Mouse (Mus musculus) CH12.LX (cell line): ENCODE measurements around the gene Gas2l1. TPM values are rescaled to one million over a fixed set of nuclear protein-coding genes. Genes with fewer than 3 reads are reported as not detected.
A peak's percentile ranks its signal among the peaks of the same experiment; 100 is the strongest.

Experiments
- DNase-seq: peaks from one replicate; pipeline ENCODE4 v3.0.0-alpha.2; 2013; ENCODE audit errors: extremely low read depth
- H3K27ac ChIP-seq: 2 replicates; pipeline ENCODE4 v1.5.1; 2012; ENCODE audit warnings: low read depth, mild to moderate bottlenecking, control low read depth, moderate library complexity; ENCODE audit not compliant: insufficient read depth
- H3K27me3 ChIP-seq: replicated peaks from 2 replicates; pipeline ENCODE3; 2012; ENCODE audit warnings: inconsistent platforms
- H3K36me3 ChIP-seq, 2 experiments: replicated peaks in 1 of 2; 2 replicates each; pipeline versions ENCODE3 to v1.6.1; 2012; ENCODE audit warnings: inconsistent platforms in 1 of 2, low read length in 1 of 2, mild to moderate bottlenecking in 1 of 2, mixed read lengths in 1 of 2, moderate library complexity in 1 of 2; ENCODE audit not compliant: control insufficient read depth in 1 of 2, insufficient read depth in 1 of 2
- H3K4me1 ChIP-seq, 2 experiments: 2 replicates each; pipeline ENCODE4 v1.6.1; 2012; ENCODE audit warnings: inconsistent platforms in 1 of 2, moderate library complexity in 1 of 2; ENCODE audit not compliant: insufficient read depth in 2 of 2, control insufficient read depth in 1 of 2
- H3K4me2 ChIP-seq: 2 replicates; pipeline ENCODE4 v1.6.1; 2012; ENCODE audit warnings: low read depth, mild to moderate bottlenecking, control low read depth; ENCODE audit not compliant: poor library complexity, insufficient read depth, severe bottlenecking
- H3K4me3 ChIP-seq, 3 experiments: fragments of 150-350 bp in 1 of 3; sonication (generic) in 1 of 3; replicated peaks in 1 of 3; 2 replicates each; pipeline versions ENCODE3 to v1.5.1; 2011 to 2012; ENCODE audit warnings: low read depth in 2 of 3, low read length in 2 of 3, mild to moderate bottlenecking in 2 of 3, moderate library complexity in 2 of 3, control low read depth in 1 of 3, improper control_type of control experiment in 1 of 3, inconsistent platforms in 1 of 3, mixed read lengths in 1 of 3; ENCODE audit not compliant: poor library complexity in 1 of 3
- H3K79me2 ChIP-seq: replicated peaks from 2 replicates; pipeline ENCODE4 v1.6.1; 2012; ENCODE audit warnings: mild to moderate bottlenecking, moderate library complexity; ENCODE audit not compliant: control insufficient read depth, poor library complexity, insufficient read depth, severe bottlenecking; ENCODE audit errors: extremely low read depth
- H3K9ac ChIP-seq: 2 replicates; pipeline ENCODE4 v1.6.1; 2012; ENCODE audit warnings: low read depth, mild to moderate bottlenecking, control low read depth, moderate library complexity; ENCODE audit not compliant: insufficient read depth
- H3K9me3 ChIP-seq: replicated peaks from 2 replicates; pipeline ENCODE3; 2012; ENCODE audit warnings: low read length, inconsistent platforms, mixed read lengths
- BHLHE40 ChIP-seq: IDR thresholded peaks from 2 replicates; pipeline ENCODE4 v1.6.1; 2011; ENCODE audit warnings: mild to moderate bottlenecking, low read depth, low read length, improper control_type of control experiment
- CHD1 ChIP-seq: IDR thresholded peaks from 2 replicates; pipeline ENCODE4 v1.6.1; 2012; ENCODE audit warnings: low read depth, low read length, improper control_type of control experiment, inconsistent platforms
- CHD2 ChIP-seq: IDR thresholded peaks from 2 replicates; pipeline ENCODE4 v1.6.1; 2011; ENCODE audit warnings: low read length, improper control_type of control experiment
- CTCF ChIP-seq, 2 experiments: IDR thresholded peaks in 1 of 2; conservative IDR thresholded peaks in 1 of 2; 2 replicates each; pipeline ENCODE4 v1.5.1; 2011 to 2012; ENCODE audit warnings: low read depth in 2 of 2, low read length in 2 of 2, improper control_type of control experiment in 1 of 2, inconsistent platforms in 1 of 2, mild to moderate bottlenecking in 1 of 2, moderate library complexity in 1 of 2
- E2F4 ChIP-seq: IDR thresholded peaks from 2 replicates; pipeline ENCODE4 v1.6.1; 2011; ENCODE audit warnings: low read depth, low read length, improper control_type of control experiment; ENCODE audit not compliant: insufficient replicate concordance
- ELF1 ChIP-seq: IDR thresholded peaks from 2 replicates; pipeline ENCODE4 v1.6.1; 2014; ENCODE audit warnings: low read depth, mild to moderate bottlenecking, inconsistent platforms, low read length, improper control_type of control experiment
- EP300 ChIP-seq: IDR thresholded peaks from 2 replicates; pipeline ENCODE4 v1.6.1; 2011; ENCODE audit warnings: low read length, improper control_type of control experiment
- ETS1 ChIP-seq: conservative IDR thresholded peaks from 2 replicates; pipeline ENCODE4 v1.6.1; 2012; ENCODE audit warnings: low read depth, mild to moderate bottlenecking, inconsistent platforms, low read length, improper control_type of control experiment, moderate library complexity
- GABPA ChIP-seq: IDR thresholded peaks from 2 replicates; pipeline ENCODE4 v1.6.1; 2012; ENCODE audit warnings: low read depth, low read length, improper control_type of control experiment, inconsistent platforms; ENCODE audit not compliant: insufficient replicate concordance
- HCFC1 ChIP-seq: IDR thresholded peaks from 2 replicates; pipeline ENCODE4 v1.6.1; 2012; ENCODE audit warnings: low read depth, mild to moderate bottlenecking, inconsistent platforms, low read length, improper control_type of control experiment
- IRF4 ChIP-seq: IDR thresholded peaks from 2 replicates; pipeline ENCODE4 v1.6.1; 2014; ENCODE audit warnings: low read depth, mild to moderate bottlenecking, inconsistent platforms, low read length, improper control_type of control experiment
- JUN ChIP-seq: IDR thresholded peaks from 2 replicates; pipeline ENCODE4 v1.6.1; 2011; ENCODE audit warnings: low read depth, mild to moderate bottlenecking, low read length, improper control_type of control experiment, moderate library complexity; ENCODE audit not compliant: insufficient read depth
- JUND ChIP-seq: conservative IDR thresholded peaks from 2 replicates; pipeline ENCODE4 v1.6.1; 2011; ENCODE audit warnings: low read depth, low read length, improper control_type of control experiment
- KAT2A ChIP-seq: IDR thresholded peaks from 2 replicates; pipeline ENCODE4 v1.6.1; 2012; ENCODE audit warnings: low read length, improper control_type of control experiment, inconsistent platforms; ENCODE audit not compliant: insufficient replicate concordance
- MAFK ChIP-seq: IDR thresholded peaks from 2 replicates; pipeline ENCODE4 v1.6.1; 2011; ENCODE audit warnings: low read length, improper control_type of control experiment; ENCODE audit not compliant: insufficient replicate concordance
- MAX ChIP-seq: IDR thresholded peaks from 2 replicates; pipeline ENCODE4 v1.6.1; 2011; ENCODE audit warnings: low read length, improper control_type of control experiment
- MAZ ChIP-seq: IDR thresholded peaks from 2 replicates; pipeline ENCODE4 v1.6.1; 2012; ENCODE audit warnings: low read depth, mild to moderate bottlenecking, inconsistent platforms, low read length, improper control_type of control experiment, moderate library complexity
- MEF2A ChIP-seq: IDR thresholded peaks from 2 replicates; pipeline ENCODE4 v1.6.1; 2014; ENCODE audit warnings: low read depth, mild to moderate bottlenecking, inconsistent platforms, low read length, improper control_type of control experiment, borderline replicate concordance
- MXI1 ChIP-seq: IDR thresholded peaks from 2 replicates; pipeline ENCODE4 v1.6.1; 2011; ENCODE audit warnings: mild to moderate bottlenecking, low read depth, low read length, improper control_type of control experiment
- MYC ChIP-seq: IDR thresholded peaks from 2 replicates; pipeline ENCODE4 v1.6.1; 2011; ENCODE audit warnings: low read depth, mild to moderate bottlenecking, improper control_type of control experiment, low read length
- NELFE ChIP-seq: IDR thresholded peaks from 2 replicates; pipeline ENCODE4 v1.6.1; 2011; ENCODE audit warnings: low read depth, low read length, improper control_type of control experiment
- NRF1 ChIP-seq: IDR thresholded peaks from 2 replicates; pipeline ENCODE4 v1.6.1; 2014; ENCODE audit warnings: low read depth, mild to moderate bottlenecking, inconsistent platforms, low read length, improper control_type of control experiment, moderate library complexity
- PAX5 ChIP-seq: IDR thresholded peaks from 2 replicates; pipeline ENCODE4 v1.6.1; 2012; ENCODE audit warnings: low read length, inconsistent platforms, mixed read lengths
- POLR2A ChIP-seq: IDR thresholded peaks from 2 replicates; pipeline ENCODE4 v1.6.1; 2011; ENCODE audit warnings: low read depth, mild to moderate bottlenecking, improper control_type of control experiment, low read length
- POLR2AphosphoS2 ChIP-seq: IDR thresholded peaks from 2 replicates; pipeline ENCODE4 v1.6.1; 2011; ENCODE audit warnings: low read depth, low read length, improper control_type of control experiment
- RAD21 ChIP-seq: IDR thresholded peaks from 2 replicates; pipeline ENCODE4 v1.6.1; 2011; ENCODE audit warnings: low read depth, mild to moderate bottlenecking, low read length, improper control_type of control experiment, moderate library complexity
- RCOR1 ChIP-seq: conservative IDR thresholded peaks from 2 replicates; pipeline ENCODE4 v1.6.1; 2012; ENCODE audit warnings: low read depth, mild to moderate bottlenecking, inconsistent platforms, low read length, improper control_type of control experiment
- SIN3A ChIP-seq: IDR thresholded peaks from 2 replicates; pipeline ENCODE4 v1.6.1; 2012; ENCODE audit warnings: low read length, improper control_type of control experiment, inconsistent platforms
- SMC3 ChIP-seq: IDR thresholded peaks from 2 replicates; pipeline ENCODE4 v1.6.1; 2011; ENCODE audit warnings: low read depth, low read length, improper control_type of control experiment
- TBP ChIP-seq: conservative IDR thresholded peaks from 2 replicates; pipeline ENCODE4 v1.6.1; 2011; ENCODE audit warnings: low read depth, low read length, improper control_type of control experiment
- TCF12 ChIP-seq: IDR thresholded peaks from 2 replicates; pipeline ENCODE4 v1.6.1; 2014; ENCODE audit warnings: low read depth, mild to moderate bottlenecking, inconsistent platforms, low read length, improper control_type of control experiment
- UBTF ChIP-seq: IDR thresholded peaks from 2 replicates; pipeline ENCODE4 v1.6.1; 2012; ENCODE audit warnings: low read depth, mild to moderate bottlenecking, inconsistent platforms, low read length, improper control_type of control experiment, moderate library complexity
- USF1 ChIP-seq: IDR thresholded peaks from 2 replicates; pipeline ENCODE4 v1.6.1; 2014; ENCODE audit warnings: low read depth, mild to moderate bottlenecking, inconsistent platforms, low read length, improper control_type of control experiment
- USF2 ChIP-seq: conservative IDR thresholded peaks from 2 replicates; pipeline ENCODE4 v1.6.1; 2011; ENCODE audit warnings: low read depth, low read length, improper control_type of control experiment
- ZC3H11A ChIP-seq: IDR thresholded peaks from 2 replicates; pipeline ENCODE4 v1.6.1; 2012; ENCODE audit warnings: low read depth, mild to moderate bottlenecking, inconsistent platforms, low read length, improper control_type of control experiment
- ZKSCAN1 ChIP-seq: IDR thresholded peaks from 2 replicates; pipeline ENCODE4 v1.6.1; 2012; ENCODE audit warnings: low read depth, inconsistent platforms, low read length, improper control_type of control experiment, borderline replicate concordance
- ZMIZ1 ChIP-seq: IDR thresholded peaks from 2 replicates; pipeline ENCODE4 v1.6.1; 2012; ENCODE audit warnings: low read depth, mild to moderate bottlenecking, inconsistent platforms, low read length, improper control_type of control experiment
- ZNF384 ChIP-seq: IDR thresholded peaks from 2 replicates; pipeline ENCODE4 v1.6.1; 2012; ENCODE audit warnings: low read depth, low read length, improper control_type of control experiment, inconsistent platforms
- dilution Hi-C: fragments of 300-500 bp; cut with MboI; formaldehyde crosslinking; loops from 2 replicates; pipeline ENCODE4 v1.14.3; 2020; ENCODE audit warnings: low sequenced_read_pairs; ENCODE audit not compliant: extremely low pct_unique_long_range_greater_than_20kb, extremely low pct_ligation_motif_present
- in situ Hi-C: fragments of 300-500 bp; cut with MboI; formaldehyde crosslinking; loops from 3 replicates; pipeline ENCODE4 v1.14.3; 2019; ENCODE audit warnings: low sequenced_read_pairs, low pct_ligation_motif_present, low pct_unique_long_range_greater_than_20kb, mixed read lengths
- polyA plus RNA-seq: library from polyadenylated mRNA; unstranded; fragments of >175 nt; gene quantifications from 2 replicates; pipeline ENCODE4 v1.2.1, GENCODE M21; 2012; ENCODE audit warnings: low read depth; ENCODE audit not compliant: insufficient read length
- total RNA-seq, 2 experiments: library from RNA; depleted of rRNA; stranded (reverse); fragments of 300-350 nt in 1 of 2; fragments of >200 nt in 1 of 2; gene quantifications; 2 replicates each; pipeline ENCODE4 v1.2.3; 2012 to 2014

Gene Gas2l1
- total and polyA plus RNA-seq, 3 experiments = 3.3 to 12.5 (median 8.8) TPM

DNA sequence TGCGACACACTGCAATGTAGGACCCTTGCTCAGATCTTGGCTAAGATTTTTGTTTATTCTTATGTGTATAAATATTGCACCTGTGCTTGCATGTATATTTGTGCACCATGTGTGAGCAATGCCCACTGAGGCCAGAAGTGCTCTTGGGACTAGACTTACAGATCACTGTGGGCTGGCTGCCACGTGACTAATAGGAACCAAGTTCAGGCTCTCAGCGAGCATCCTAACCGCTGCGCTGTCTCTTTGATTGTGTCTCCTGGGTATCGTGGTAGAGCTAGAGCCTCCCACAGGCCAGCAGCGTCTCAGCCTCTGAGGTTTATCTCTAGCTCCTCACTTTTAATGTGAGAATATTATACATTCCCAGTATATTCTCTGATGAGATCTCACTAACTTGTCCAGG, 48.5 kb upstream of the Gas2l1 start:
- Histone ChIP-seq H3K27me3 (peaks cover 50% of the 10 kb centered on the region), H3K27ac (no peak overlapping the region), H3K9me3 (no peaks in the 10 kb centered on the region), H3K4me1 (peaks cover 4 to 26% of the 10 kb centered on the region in 2 experiments), H3K9ac (no peak overlapping the region), H3K4me3 (no peak overlapping the region), H3K36me3 (no peaks in the 10 kb centered on the region), H3K79me2 (no peaks in the 10 kb centered on the region), H3K4me2 (no peak overlapping the region)
- in situ Hi-C loops (loop anchor here (10.0 kb wide), 1 partner anchor 351 kb away; no protein-coding TSS in a partner anchor), dilution Hi-C loops (no loop called here)
- TF ChIP-seq PAX5 = no peak
- TF ChIP-seq ZMIZ1 = no peak
- TF ChIP-seq POLR2AphosphoS2 = no peak
- no peak for TF ChIP-seq TBP
- TF ChIP-seq EP300 = 0 out of 2 replicates have a peak, but pooled peaks have one; percentile 47
- TF ChIP-seq MXI1 = no peak
- TF ChIP-seq E2F4 = no peak
- no peak for TF ChIP-seq GABPA
- no peak for TF ChIP-seq TCF12
- no peak for TF ChIP-seq POLR2A
- no peak for TF ChIP-seq ETS1
- no peak for TF ChIP-seq CHD1
- no peak for TF ChIP-seq SIN3A
- TF ChIP-seq SMC3 = no peak
- TF ChIP-seq KAT2A = no peak
- TF ChIP-seq HCFC1 = no peak
- no peak for TF ChIP-seq ZNF384
- TF ChIP-seq MEF2A = no peak
- TF ChIP-seq UBTF = no peak
- no peak for TF ChIP-seq ZC3H11A
- peak; percentile 27; the same call in 1 of the 2 replicates for TF ChIP-seq IRF4
- TF ChIP-seq NRF1 = no peak
- no peak for TF ChIP-seq MAZ
- TF ChIP-seq NELFE = no peak
- 0 out of 4 replicates have a peak, but pooled peaks of 1 of the 2 experiments have one; percentile 15 for TF ChIP-seq CTCF (conservative IDR thresholded peaks at IDR 0.05 in 1 of 2, IDR thresholded peaks at IDR 0.05 in 1 of 2; ENCODE audit: low read depth in 2 of 2, low read length in 2 of 2)
- TF ChIP-seq BHLHE40 = peak; percentile 92
- TF ChIP-seq RAD21 = no peak
- peak; percentile 70 for TF ChIP-seq MAX
- TF ChIP-seq MAFK = peak; percentile 55; the same call in 1 of the 2 replicates
- no peak for TF ChIP-seq RCOR1
- no peak for TF ChIP-seq ZKSCAN1
- TF ChIP-seq CHD2 = no peak
- no peak; the same call in 1 of the 2 replicates for TF ChIP-seq MYC
- peak; percentile 74 for TF ChIP-seq USF1
- TF ChIP-seq ELF1 = no peak
- TF ChIP-seq JUN = no peak
- TF ChIP-seq USF2 = peak; percentile 69
- TF ChIP-seq JUND = no peak
- DNase-seq = peak; percentile 86
